Mouse (Mus musculus) megakaryocyte, embryonic 14.5 days (primary cell): ENCODE measurements around the gene Clca3a2. TPM values are rescaled to one million over a fixed set of nuclear protein-coding genes. Genes with fewer than 3 reads are reported as not detected.
"Not testable (repeated sequence)": the region's sequence is repeated elsewhere in the genome, so short reads cannot be mapped to it uniquely, and the experiment has no call there.

ENCODE experiments used
- H3K27me3 ChIP-seq: replicated peaks from 2 replicates; pipeline ENCODE3; 2012; ENCODE audit warnings: inconsistent platforms
- H3K36me3 ChIP-seq: replicated peaks from 2 replicates; pipeline ENCODE3; 2012; ENCODE audit warnings: low read length, inconsistent platforms, mixed read lengths
- H3K4me1 ChIP-seq: 2 replicates; pipeline ENCODE4 v1.6.1; 2012; ENCODE audit warnings: inconsistent platforms
- H3K4me3 ChIP-seq: replicated peaks from 2 replicates; pipeline ENCODE3; 2012; ENCODE audit warnings: moderate library complexity, mild to moderate bottlenecking, inconsistent platforms
- H3K9me3 ChIP-seq: 2 replicates; pipeline ENCODE4 v1.6.1; 2012; ENCODE audit warnings: inconsistent platforms
- FLI1 ChIP-seq: IDR thresholded peaks from 2 replicates; pipeline ENCODE4 v1.6.1; 2012; ENCODE audit warnings: low read length, inconsistent platforms, mixed read lengths
- GATA1 ChIP-seq: IDR thresholded peaks from 3 replicates; pipeline ENCODE4 v1.6.1; 2012; ENCODE audit warnings: mixed read lengths, low read length, inconsistent platforms, borderline replicate concordance
- polyA plus RNA-seq: library from polyadenylated mRNA; stranded (reverse); fragments of >175 nt; gene quantifications from 2 replicates; pipeline ENCODE4 v1.2.3, GENCODE M21; 2012; ENCODE audit warnings: low replicate concordance; ENCODE audit not compliant: insufficient read depth

Clca3a2 gene
- polyA plus RNA-seq, result not detected in 2 replicates

DNA sequence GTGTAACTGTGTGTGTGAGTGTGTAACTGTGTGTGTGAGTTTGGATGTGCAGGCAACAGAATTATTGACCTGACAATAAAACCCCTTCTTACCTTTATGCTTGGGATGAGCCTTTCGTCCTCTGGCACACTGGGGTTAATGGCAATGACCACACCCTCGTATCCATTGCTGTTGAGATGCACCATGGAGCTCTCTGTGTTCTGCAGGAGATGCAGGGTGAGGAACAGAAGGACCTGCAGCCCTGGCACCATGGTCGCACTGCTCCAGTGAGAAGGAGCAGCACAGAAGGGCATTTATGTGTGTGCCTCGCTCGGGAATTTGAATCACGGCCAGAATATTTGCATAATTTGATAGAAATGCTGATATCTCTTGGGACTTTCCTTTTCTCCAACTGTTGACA lies at the start of gene Clca3a2:
Gene Clca3a2, minus strand, starts transcription at position 276 of the 400 bp plus-strand sequence.
- H3K27me3 ChIP-seq, H3K9me3 ChIP-seq, H3K4me3 ChIP-seq, H3K36me3 ChIP-seq, H3K4me1 ChIP-seq: not testable (repeated sequence)

DNA sequence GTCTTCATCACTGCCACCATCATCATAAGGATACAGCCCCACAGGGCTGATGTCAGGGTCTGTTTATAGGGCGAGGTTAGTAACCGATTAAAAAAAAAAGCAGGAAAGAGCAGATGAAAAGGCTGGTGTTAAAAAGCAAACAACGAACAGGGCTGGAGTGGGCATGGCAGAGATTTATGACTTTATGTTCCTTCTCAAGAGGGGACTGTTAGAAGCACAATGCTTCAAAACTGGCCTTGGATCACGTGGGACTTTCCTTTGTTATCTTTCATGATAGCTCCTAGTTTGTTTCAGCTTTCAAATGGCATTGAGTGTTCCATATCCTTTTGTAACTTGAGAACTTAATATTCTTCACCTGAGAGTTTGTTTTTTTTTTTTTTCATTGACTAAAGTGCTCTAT lies 30.3 kb upstream of the Clca3a2 start:
- Histone ChIP-seq H3K27me3 (no peaks in the 10 kb centered on the region), H3K4me3 (no peak overlapping the region)

DNA sequence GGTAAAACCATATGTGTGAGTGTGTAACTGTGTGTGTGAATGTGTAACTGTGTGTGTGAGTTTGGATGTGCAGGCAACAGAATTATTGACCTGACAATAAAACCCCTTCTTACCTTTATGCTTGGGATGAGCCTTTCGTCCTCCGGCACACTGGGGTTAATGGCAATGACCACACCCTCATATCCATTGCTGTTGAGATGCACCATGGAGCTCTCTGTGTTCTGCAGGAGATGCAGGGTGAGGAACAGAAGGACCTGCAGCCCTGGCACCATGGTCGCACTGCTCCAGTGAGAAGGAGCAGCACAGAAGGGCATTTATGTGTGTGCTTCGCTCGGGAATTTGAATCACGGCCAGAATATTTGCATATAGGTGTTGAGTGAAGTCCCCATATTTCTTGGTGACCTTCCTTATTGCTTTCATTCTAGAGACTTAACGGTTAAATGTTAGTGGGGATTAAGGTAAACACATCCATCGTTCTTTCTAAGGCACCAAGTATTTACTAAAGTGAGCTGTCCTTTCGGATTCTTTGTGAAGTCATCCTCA lies 29.8 kb upstream of the Clca3a2 start, which contains the start of gene Clca3b:
Gene Clca3b, minus strand, starts transcription at position 344 of the 543 bp plus-strand sequence.
- not testable (repeated sequence) for H3K27me3 ChIP-seq, H3K4me3 ChIP-seq, H3K36me3 ChIP-seq, H3K9me3 ChIP-seq, H3K4me1 ChIP-seq

More for the DNA sequence above, 30.3 kb upstream of the Clca3a2 start:
- TF ChIP-seq GATA1 (no peak), FLI1 (no peak)
- Histone ChIP-seq H3K4me1 (no peaks in the 10 kb centered on the region), H3K9me3 (no peaks in the 10 kb centered on the region), H3K36me3 (no peaks in the 10 kb centered on the region)

DNA sequence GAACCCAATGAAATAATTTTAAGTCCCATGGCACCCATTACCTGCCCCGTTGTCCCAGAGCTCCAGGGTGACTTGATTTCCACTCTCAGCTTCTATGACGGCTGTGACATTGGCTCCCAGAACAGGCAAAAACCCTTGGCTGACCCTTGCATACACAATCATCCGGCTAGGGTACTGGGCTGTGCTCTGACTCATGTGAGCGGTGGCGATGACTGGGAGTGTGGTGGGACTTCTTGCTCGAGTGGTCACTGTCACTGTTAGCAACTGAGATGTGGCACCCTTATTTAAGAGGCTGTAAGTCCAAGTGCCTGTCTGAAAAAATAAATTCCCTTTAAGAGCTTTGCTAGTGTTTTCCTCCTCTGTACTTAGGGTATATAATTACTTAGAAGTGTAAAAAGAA lies 8.0 kb upstream of the Clca3a2 start:
- Histone ChIP-seq H3K36me3 (no peaks in the 10 kb centered on the region), H3K4me3 (no peak overlapping the region), H3K27me3 (no peaks in the 10 kb centered on the region), H3K4me1 (peaks cover 4% of the 10 kb centered on the region; the same call in 1 of the 2 replicates), H3K9me3 (no peaks in the 10 kb centered on the region)
- TF ChIP-seq FLI1, result no peak
- TF ChIP-seq GATA1, result no peak

DNA sequence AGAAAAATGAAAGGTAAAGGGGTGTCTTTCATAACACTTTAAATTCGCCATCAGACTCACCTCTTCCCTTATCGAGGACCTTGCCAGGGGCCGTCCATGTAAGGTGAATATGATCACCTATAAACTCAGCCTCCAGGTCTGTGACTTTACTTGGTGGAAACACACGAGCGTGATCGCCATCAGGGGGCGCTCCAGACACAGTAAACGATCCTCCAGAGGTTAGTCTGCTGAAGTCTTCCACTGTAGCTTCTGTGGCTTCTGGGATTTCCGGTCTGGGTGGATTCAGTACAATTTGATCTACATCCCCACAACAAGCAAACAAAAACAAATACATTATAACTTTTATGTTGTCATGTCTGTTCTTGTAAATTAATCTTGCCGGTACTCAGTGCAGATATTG lies 5.9 kb upstream of the Clca3a2 start:
- no peaks in the 10 kb centered on the region for H3K27me3 ChIP-seq
- H3K4me3 ChIP-seq, result no peak overlapping the region
- no peak for TF ChIP-seq GATA1
- no peak for TF ChIP-seq FLI1
- no peaks in the 10 kb centered on the region for H3K9me3 ChIP-seq
- H3K4me1 ChIP-seq, result peaks cover 4% of the 10 kb centered on the region; the same call in 1 of the 2 replicates
- H3K36me3 ChIP-seq, result no peaks in the 10 kb centered on the region

DNA sequence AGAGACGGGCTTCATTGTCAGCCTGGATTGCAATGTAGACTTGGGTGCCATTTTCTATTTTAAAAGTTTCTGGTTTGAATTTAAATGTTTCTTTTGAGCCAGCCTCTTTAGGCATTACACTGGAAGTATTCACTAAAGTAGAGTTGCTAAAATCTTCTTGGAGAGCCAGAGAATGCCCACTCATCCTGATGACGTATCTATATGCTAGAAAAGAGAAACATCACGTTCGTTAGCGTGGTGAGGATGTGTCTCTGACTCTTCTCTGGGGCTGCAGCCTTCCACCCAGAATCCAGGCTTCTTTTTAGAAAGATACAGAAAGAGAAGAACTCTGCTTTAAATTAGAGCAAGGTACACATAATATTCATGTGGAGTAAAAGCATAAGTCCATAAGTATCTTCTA lies 4.0 kb upstream of the Clca3a2 start:
- TF ChIP-seq GATA1, result no peak
- no peak for TF ChIP-seq FLI1
- H3K27me3 ChIP-seq, result no peaks in the 10 kb centered on the region
- no peaks in the 10 kb centered on the region for H3K9me3 ChIP-seq
- H3K36me3 ChIP-seq, result no peaks in the 10 kb centered on the region
- H3K4me1 ChIP-seq, result peaks cover 4% of the 10 kb centered on the region; the same call in 1 of the 2 replicates
- no peak overlapping the region for H3K4me3 ChIP-seq

DNA sequence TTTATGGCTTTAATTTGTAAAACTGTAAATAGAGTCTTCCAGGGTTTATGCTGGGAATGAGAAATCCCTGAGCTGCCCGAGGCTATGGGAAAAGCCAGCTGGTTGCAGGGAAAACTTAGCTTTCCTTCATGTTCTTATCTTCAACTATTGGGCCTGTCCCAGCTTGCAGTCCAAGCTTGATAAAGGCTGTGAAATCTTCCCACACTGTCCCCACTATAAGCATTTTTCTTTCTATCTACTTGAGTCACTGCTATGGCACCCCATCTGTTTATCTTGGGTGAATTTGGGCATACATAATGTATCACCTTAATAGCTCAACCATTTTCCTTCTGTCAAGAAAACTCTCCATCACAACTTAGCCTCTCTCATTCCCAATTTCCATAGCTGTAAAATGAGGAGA lies 1.3 kb upstream of the Clca3a2 start:
- Histone ChIP-seq H3K9me3 (no peaks in the 10 kb centered on the region), H3K36me3 (no peaks in the 10 kb centered on the region), H3K27me3 (no peaks in the 10 kb centered on the region), H3K4me1 (peaks cover 4% of the 10 kb centered on the region; the same call in 1 of the 2 replicates), H3K4me3 (no peak overlapping the region)
- TF ChIP-seq GATA1 (no peak), FLI1 (no peak)

DNA sequence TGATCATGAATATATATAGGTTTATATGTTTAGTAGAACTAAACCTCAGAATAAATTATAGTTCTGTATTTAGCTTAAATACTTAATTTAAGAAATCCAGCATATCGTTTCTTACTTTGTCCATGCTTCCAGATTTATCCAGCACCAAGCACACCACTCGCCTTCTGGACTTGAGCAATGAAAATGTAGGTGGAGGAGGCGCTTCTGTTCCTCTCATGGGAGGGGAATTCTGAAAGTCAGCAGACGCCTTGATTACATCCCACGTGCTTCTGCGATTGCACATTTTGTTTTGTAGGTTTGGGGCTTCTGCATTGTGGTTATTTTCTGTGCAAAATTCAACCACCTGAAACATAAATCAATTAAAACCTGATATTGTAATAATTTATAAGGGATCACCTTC lies 6.0 kb downstream of the Clca3a2 start:
- not testable (repeated sequence) for H3K36me3 ChIP-seq, H3K4me3 ChIP-seq, H3K27me3 ChIP-seq, H3K4me1 ChIP-seq, H3K9me3 ChIP-seq

DNA sequence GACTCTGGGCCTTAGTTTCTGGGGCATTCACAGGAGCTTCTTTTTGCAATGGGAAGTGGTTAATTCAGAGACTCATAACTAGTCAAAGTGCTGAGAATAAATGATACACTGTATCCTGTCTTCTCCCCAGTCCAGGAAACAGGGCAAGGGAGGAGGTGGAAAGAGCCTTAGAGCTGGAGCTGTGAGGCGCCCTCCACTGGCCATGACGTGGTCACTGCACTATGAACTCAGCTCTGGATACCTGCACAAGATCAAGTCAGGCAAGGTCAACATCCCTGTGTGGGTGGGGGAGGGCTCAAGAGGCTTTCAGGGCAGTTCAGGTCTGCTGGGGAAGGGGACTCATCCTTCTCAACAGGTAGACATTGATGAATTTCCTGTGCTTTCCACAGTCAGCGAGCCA lies 7.5 kb downstream of the Clca3a2 start:
- Histone ChIP-seq H3K36me3 (no peaks in the 10 kb centered on the region), H3K4me3 (no peak overlapping the region), H3K27me3 (no peaks in the 10 kb centered on the region), H3K4me1 (0 out of 2 replicates have a peak, but pooled peaks cover 3% of the 10 kb centered on the region), H3K9me3 (no peaks in the 10 kb centered on the region)
- TF ChIP-seq FLI1 (no peak), GATA1 (no peak)

DNA sequence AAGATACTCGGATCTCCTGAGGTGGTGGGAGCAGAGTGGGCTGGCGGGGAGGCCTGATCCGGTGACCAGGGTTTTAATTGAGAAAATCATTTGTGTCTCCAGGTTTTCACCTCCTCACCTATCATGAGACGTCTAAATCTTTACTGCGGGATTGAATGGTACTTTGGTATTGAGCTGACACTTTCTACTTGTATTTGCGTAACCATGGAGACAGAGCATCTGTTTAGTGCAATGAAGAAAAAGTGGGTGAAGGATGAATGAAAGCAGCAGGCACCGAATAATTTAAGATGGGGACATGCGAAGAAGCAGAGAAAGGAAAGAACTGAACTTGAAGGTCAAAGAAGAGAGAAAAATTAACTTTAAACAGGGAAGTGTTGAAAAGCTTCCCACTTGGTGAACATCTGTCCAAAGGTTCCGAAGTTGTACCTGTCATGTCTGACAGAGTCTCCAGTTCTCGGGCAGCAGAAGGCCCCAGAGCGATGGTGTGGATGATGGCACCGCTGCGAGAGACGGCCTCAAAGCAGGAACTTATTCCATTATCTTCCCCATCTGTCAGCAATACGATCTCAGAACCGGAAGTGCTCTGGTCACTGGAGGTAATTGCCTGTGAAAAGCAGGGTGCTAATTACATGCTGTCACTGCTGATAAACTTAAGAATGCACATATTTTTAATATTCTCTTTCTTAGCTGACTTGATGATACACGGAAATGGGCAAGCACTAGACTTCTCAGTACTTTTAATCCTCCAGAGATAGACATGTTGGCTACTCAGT lies 11.0 kb downstream of the Clca3a2 start:
- not testable (repeated sequence) for H3K27me3 ChIP-seq, H3K4me1 ChIP-seq, H3K4me3 ChIP-seq, H3K9me3 ChIP-seq, H3K36me3 ChIP-seq

DNA sequence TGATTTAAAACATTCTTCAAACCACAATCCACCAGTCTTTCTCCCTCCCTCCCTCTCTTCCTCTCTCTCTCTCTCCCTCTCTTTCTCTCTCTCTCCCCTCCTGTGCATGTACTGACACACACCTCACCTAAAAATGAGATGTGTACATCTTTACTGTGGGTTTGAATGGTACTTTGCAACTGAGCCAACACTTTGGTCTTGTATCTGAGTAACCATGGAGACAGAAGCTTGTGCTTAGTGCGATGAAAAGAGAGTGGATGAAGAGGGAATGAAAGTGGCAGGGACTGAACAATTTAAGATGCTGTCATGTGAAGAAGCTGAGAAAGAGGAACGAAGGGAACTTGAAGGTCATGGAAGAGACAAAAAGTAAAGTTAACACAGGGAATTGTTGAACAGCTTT lies 12.7 kb downstream of the Clca3a2 start:
- H3K36me3 ChIP-seq, H3K4me1 ChIP-seq, H3K27me3 ChIP-seq, H3K4me3 ChIP-seq, H3K9me3 ChIP-seq: not testable (repeated sequence)
